Mouse (Mus musculus) lung, postnatal 4 days (tissue): ENCODE results near the gene Kif22.

Source experiments
- DNase-seq, 2 experiments: peaks; one replicate each; pipeline ENCODE4 v3.0.0; 2021

The Kif22 gene

GRCm38 (mm10) chr7:127030172-127030571 lies 12.1 kb downstream of the Kif22 start:
- DNase-seq, result no peak

- no peak for DNase-seq
These were observed 14.4 kb downstream of the Kif22 start for GRCm38 (mm10) chr7:127027885-127028284.

DNA sequence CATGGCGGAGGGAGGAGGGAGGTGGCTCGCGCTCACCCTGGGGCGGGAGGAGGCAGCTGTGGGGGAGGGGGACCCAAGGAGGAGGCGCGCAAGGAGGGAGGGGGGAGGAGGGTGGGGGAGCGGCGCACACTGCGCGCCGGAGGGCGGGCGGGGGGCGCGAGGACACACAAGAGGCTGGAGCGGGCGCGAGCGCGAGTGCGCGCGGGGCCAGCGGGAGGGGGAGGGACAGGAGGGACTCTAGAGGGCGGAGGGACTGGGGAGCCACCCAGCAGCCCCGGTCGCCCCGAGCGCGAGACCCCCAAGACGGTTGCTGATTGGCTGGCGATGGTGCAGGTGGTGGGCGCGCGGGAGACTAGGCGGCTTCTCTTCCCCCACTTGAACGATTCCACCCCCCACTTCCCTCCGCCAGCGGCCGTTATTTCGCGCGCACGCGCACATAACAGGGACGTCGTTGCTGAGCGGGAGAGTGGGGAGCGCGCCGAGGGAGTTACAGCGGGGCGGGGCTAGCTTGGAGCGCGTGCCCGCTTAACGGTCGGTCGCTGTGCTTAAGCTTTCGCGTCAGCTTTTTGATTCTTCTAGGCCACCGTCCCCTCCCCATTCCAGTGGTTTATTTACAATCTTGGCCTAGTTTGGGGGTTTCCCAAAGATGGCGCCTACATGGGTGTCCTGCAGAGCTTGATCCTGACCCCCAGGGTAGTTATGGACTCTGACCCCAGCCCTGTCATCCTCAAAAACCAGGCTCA lies 15.1 kb downstream of the Kif22 start, which contains the start of gene Maz:
TSS of gene Maz (minus strand) at position 54 of the 743 bp plus-strand sequence.
- DNase-seq, result peak; percentile 100

DNA sequence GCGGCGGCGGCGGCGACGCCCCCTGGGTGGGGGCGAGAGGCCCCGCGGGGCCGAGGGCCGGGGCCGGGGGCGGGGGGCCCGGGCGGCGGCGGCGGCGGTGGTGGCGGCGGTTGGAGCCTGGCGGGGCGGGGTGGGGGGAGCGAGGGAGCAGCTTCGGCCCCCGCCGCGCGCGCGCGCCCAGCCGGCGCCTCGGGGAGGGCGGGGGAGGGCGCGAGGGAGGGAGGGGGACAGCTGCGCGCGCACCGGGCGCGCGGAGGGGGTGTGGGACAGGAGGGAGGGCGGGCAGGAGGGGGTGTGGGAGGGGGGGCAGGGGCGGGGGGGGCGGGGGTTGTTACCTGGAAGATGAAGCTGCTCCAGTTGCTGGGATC lies 15.7 kb downstream of the Kif22 start:
- DNase-seq, result no peak

GRCm38 (mm10) chr7:127026161-127026600 lies 16.1 kb downstream of the Kif22 start:
- peak; percentile 78 to 86 for DNase-seq

GRCm38 (mm10) chr7:127025556-127026160 lies 16.6 kb downstream of the Kif22 start:
- peak; percentile 69 to 77 for DNase-seq

GRCm38 (mm10) chr7:127024755-127025555 lies 17.3 kb downstream of the Kif22 start:
- peak; percentile 90 to 92 for DNase-seq

- peak in 1 of 2 experiments; percentile 33 for DNase-seq
These were observed 18.2 kb downstream of the Kif22 start for GRCm38 (mm10) chr7:127023896-127024690.

- no peak for DNase-seq
These were observed 19.0 kb downstream of the Kif22 start for GRCm38 (mm10) chr7:127023272-127023691.

- DNase-seq, result no peak
These were observed 19.6 kb downstream of the Kif22 start for GRCm38 (mm10) chr7:127022528-127023271.

- DNase-seq, result no peak
These were observed 20.4 kb downstream of the Kif22 start for GRCm38 (mm10) chr7:127021563-127022527.

- DNase-seq, result peak; percentile 60 to 70
These were observed 21.2 kb downstream of the Kif22 start, which contains the start of the genes Gm42742 and Prrt2 for GRCm38 (mm10) chr7:127020901-127021562. Gene Gm42742 (minus strand): TSS chr7:127021097. Gene Prrt2 (minus strand): TSS chr7:127021211.

GRCm38 (mm10) chr7:127020491-127020890 lies 21.8 kb downstream of the Kif22 start:
- DNase-seq, result no peak

- no peak for DNase-seq
These were observed 22.2 kb downstream of the Kif22 start for GRCm38 (mm10) chr7:127020031-127020430.

- no peak for DNase-seq
These were observed 22.8 kb downstream of the Kif22 start for GRCm38 (mm10) chr7:127019306-127019960.

DNA sequence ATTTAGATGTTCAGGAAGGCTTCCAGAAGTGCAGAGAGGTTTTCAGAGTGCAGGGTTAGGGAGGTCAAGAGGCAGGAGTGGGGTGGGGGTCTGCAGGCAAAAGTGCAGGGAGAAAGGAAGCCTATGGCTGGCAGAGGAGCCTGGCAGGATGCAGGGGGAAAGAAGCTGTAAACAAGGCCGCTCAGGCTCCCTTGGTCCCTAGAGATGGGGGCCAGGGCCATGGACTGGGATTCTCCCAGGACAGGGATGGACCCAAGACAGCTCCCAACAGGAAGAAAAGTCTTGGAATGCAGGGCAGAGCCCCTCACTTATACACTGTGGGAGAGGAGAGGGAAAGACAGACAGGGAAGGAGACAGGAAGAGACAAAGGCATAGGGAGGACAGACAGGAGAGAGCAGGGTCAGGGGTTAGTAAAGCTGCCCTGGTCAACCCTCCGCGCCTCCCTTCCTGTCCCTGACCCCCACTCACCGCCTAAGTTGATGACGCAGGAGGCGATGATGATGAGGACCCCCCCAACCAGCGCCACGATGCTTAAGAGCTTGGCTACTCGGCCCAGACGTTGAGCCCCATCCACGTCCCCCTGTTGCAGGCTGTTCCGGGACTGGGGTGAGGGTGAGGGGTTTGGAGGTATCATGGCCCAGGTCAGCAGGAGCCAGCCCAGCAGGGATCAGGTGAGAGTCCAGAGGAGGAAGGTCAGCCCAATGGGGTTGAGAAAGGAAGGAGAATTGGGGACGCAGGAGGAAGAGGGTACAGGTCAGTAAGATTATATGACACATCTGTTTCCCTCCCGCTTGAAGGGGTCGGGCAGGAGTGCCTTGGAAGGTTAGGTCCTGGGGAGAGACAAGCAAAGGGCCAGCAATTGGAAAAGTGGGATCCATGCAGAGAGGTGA lies 23.6 kb downstream of the Kif22 start:
- no peak for DNase-seq

DNA sequence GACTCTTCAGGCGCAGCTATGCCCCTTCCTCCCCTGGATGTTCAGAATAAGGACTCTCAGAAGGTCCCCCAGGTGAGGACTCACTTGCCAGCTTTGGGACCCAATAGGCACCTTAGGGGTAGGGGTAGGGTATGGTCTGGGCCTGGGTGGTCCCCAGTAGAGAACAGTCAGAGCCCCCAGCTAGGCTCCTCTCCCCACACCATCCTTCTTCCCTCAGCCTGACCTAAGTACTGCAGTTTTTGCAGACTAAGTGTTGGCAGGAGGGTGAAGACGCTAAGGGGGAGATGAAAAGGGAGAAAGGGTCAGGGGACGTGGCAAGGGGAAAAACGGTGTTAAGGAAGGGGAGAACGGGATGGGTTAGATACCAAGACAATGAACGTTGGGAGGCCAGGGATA lies 24.3 kb downstream of the Kif22 start:
- no peak for DNase-seq
